Mouse (Mus musculus): ENCODE data around the gene Gm16506.
"Not testable (repeated sequence)": the region's sequence is repeated elsewhere in the genome, so short reads cannot be mapped to it uniquely, and the experiment has no call there.

The Gm16506 gene

GRCm38 (mm10) chr14:43727385-43727784 lies at the start of gene Gm16506:
Gene Gm16506, minus strand, starts transcription at chr14:43727485.
- not testable (repeated sequence) for DNase-seq (ENCODE audit: low read depth)

GRCm38 (mm10) chr14:43747566-43747965 lies 20.3 kb upstream of the Gm16506 start, which contains the start of gene Gm6526:
Gene Gm6526, plus strand, starts transcription at chr14:43747866.
- not testable (repeated sequence) for DNase-seq (ENCODE audit: low read depth)

DNA sequence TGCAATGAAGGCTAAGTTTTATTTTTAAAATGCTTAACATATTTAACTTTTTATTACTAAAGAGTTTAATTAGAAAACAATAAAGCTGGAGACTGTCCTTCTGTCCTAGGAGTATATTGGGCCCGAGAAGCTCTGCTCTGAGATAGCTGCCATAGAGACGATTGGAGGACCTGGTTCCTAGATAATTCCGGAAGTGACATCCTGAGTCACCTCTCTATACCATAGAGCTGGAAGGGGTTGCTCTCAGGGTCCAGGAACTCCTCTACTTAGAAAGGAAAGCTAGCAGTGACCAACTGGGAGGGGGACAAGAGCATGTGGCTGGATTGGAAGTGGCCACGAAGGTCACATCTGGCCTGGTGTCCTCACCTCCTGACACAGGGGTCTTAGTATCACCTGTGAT lies 29.7 kb downstream of the Gm16506 start, which contains the start of gene Gm7324:
Gm7324 (plus strand) TSS at position 208 of the 400 bp plus-strand sequence.
- not testable (repeated sequence) for DNase-seq (ENCODE audit: low read depth)

DNA sequence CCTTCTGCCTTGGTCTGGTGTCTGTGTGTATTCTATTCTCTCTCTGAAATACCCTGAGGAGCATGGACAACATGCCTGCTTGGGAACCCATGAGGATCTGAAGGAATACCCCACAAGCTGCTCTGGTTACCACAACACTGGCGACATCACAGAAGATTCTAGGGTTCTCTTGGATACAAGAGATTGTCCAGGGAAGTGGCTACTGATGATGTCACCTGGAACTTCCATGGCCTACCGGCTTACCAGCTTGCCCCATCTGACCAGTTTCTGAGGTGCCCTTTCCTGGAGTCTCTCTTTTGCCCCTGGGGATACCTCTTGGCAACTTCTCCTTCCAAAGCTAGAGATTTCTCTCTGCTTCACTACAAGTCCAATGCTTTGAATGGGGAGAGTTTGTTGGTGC lies 50.2 kb downstream of the Gm16506 start, which contains the start of gene Gm8165:
Gm8165 (minus strand) TSS at position 101 of the 400 bp plus-strand sequence.
- DNase-seq (ENCODE audit: low read depth), result not testable (repeated sequence)

Data from c-Kit-positive CD71-positive TER-119-negative erythroid progenitor cells, embryonic 14.5 days (primary cell).